Mouse (Mus musculus): ENCODE measurements around the gene Prdx3. TPM values are rescaled to one million over a fixed set of nuclear protein-coding genes. Genes with fewer than 3 reads are reported as not detected.
A peak's percentile ranks its signal among the peaks of the same experiment; 100 is the strongest.
"Not testable (repeated sequence)": the region's sequence is repeated elsewhere in the genome, so short reads cannot be mapped to it uniquely, and the experiment has no call there.

The Prdx3 gene
- polyA plus RNA-seq, 1 experiment from 2014 or later: 176 TPM

GRCm38 (mm10) chr19:60891123-60891470 is 16.7 kb upstream of the Prdx3 start:
- no peak for ATAC-seq (ENCODE audit: insufficient number of reproducible peaks, low FRiP score)

GRCm38 (mm10) chr19:60890391-60891122 is 16.2 kb upstream of the Prdx3 start:
- WGBS: under 1% methylated on average over 40 of the region's 41 CpGs
- Histone ChIP-seq H3K36me3 (no peaks in the 10 kb centered on the region), H3K27ac (ENCODE audit: poor library complexity, severe bottlenecking) (peak overlapping the region; percentile 96), H3K4me1 (replicated peaks) (peaks cover 19% of the 10 kb centered on the region), H3K4me3 (peak overlapping the region; percentile 92), H3K4me2 (peak overlapping the region; percentile 80), H3K27me3 (replicated peaks) (no peaks in the 10 kb centered on the region), H3K9ac (peak overlapping the region; percentile 75), H3K9me3 (replicated peaks) (no peaks in the 10 kb centered on the region)
- peak; percentile 23 for ATAC-seq (ENCODE audit: insufficient number of reproducible peaks, low FRiP score)

More at GRCm38 (mm10) chr19:60891123-60891470, 16.7 kb upstream of the Prdx3 start:
- Histone ChIP-seq H3K36me3 (no peaks in the 10 kb centered on the region), H3K27me3 (replicated peaks) (no peaks in the 10 kb centered on the region), H3K4me3 (peak overlapping the region; percentile 92), H3K4me2 (peak overlapping the region; percentile 80), H3K9ac (peak overlapping the region; percentile 75), H3K9me3 (replicated peaks) (no peaks in the 10 kb centered on the region), H3K4me1 (replicated peaks) (peaks cover 22% of the 10 kb centered on the region), H3K27ac (ENCODE audit: poor library complexity, severe bottlenecking) (peak overlapping the region; percentile 96; the same call in 1 of the 2 replicates)
- 9% methylated on average over 4 of the region's 5 CpGs for WGBS

DNA sequence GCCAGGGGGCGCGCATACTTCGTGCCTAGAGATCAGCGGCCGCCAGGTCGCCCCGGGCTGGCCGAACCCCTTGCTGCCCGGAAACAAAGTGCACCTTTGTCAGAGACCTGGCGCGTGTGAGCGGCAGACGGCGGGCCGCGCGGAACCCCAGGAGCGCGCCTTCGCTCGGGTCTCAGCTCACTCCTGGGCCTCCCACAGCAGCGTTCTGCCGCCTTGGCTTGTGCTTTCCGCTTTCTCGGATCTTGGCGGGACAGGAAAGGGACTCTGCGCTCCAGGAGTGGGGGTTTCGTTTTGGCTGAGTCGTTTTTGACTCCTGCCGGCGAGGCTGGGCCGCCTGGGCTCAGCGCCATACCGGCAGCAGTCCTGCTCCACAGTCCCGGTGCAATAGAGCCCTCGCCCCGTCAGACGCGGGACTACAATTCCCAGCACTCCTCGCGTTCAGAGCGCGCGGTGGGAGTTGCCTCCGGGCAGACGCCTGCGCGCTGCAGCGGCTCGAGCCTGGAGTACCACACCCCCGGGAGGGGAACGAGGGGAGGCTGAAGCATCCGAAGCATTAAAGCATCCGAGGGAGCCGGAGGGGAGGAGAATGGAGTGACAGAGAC is 15.5 kb upstream of the Prdx3 start, which contains the start of gene Grk5:
Gene Grk5 (plus strand): TSS at position 36 of the 602 bp plus-strand sequence.
- Histone ChIP-seq H3K27ac (ENCODE audit: poor library complexity, severe bottlenecking) (peak within 1 kb of the TSS; percentile 96), H3K36me3 (no peaks in the 10 kb centered on the region), H3K4me2 (peak within 1 kb of the TSS; percentile 80), H3K9ac (peak within 1 kb of the TSS; percentile 87), H3K4me1 (replicated peaks) (peaks cover 14% of the 10 kb centered on the region), H3K4me3 (peak within 1 kb of the TSS; percentile 92), H3K27me3 (replicated peaks) (no peaks in the 10 kb centered on the region), H3K9me3 (replicated peaks) (no peaks in the 10 kb centered on the region)
- WGBS: under 1% methylated on average over 55 of the region's 55 CpGs
- ATAC-seq (ENCODE audit: insufficient number of reproducible peaks, low FRiP score): peak; percentile 98

DNA sequence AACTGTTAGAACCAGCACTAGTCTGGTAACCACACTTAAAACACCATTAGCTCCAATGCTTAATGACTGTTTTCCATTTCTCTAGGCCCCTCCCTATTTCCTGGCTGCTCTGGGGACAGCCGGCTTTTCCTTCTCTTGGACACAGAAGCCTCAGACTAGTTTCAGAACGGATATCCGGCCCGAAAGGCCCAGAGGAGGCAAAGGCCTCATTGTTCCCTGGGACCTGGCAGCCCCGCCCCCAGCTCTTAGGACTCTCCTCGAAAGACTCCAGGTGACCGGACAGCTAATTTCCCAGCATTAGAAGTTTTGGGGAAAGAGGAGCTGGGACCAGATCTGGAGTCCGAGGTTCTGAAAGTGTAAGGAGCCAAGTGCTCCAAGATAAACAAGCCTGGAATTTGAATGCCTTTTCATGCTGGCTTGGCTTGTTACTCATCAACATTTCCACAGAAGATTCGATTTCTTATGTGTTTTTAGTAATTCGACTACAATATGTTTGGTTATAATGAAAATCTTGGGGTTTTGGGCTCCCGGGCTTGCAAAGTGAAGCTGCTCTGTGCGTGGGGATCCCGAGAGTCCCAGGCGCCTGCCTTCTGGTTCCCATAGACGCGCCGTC is 14.9 kb upstream of the Prdx3 start:
- Histone ChIP-seq H3K4me1 (replicated peaks) (peaks cover 14% of the 10 kb centered on the region), H3K9ac (peak overlapping the region; percentile 87), H3K27ac (ENCODE audit: poor library complexity, severe bottlenecking) (peak overlapping the region; percentile 96), H3K36me3 (no peaks in the 10 kb centered on the region), H3K9me3 (replicated peaks) (no peaks in the 10 kb centered on the region), H3K27me3 (replicated peaks) (no peaks in the 10 kb centered on the region), H3K4me2 (peak overlapping the region; percentile 80), H3K4me3 (peak overlapping the region; percentile 92)
- peak; percentile 56 for ATAC-seq (ENCODE audit: insufficient number of reproducible peaks, low FRiP score)
- 9% methylated on average over 17 of the region's 17 CpGs for WGBS

DNA sequence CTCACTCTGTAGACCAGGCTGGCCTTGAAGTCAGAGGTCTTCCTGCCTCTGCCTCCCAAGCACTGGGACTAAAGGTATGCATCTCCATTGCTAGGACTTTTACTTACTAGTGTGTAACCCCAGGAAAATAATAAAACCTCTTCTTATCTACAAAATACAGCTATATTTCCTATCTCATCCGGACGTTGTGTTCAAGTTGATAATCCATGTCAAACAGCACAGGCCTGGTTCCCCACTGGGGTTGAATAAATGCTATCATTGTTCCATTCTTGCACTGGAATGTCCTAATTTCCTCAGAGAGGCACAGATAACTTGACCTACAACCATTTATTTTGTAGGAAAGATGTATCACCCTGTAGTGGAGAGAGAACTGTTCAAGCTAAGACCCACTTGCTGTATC is 13.3 kb upstream of the Prdx3 start:
- no peak overlapping the region for H3K4me3 ChIP-seq
- peak overlapping the region; percentile 8; the same call in 1 of the 2 replicates for H3K27ac ChIP-seq (ENCODE audit: poor library complexity, severe bottlenecking)
- WGBS: 46% methylated on average over 2 of the region's 2 CpGs
- no peak overlapping the region for H3K4me2 ChIP-seq
- H3K9me3 ChIP-seq (replicated peaks): no peaks in the 10 kb centered on the region
- ATAC-seq (ENCODE audit: insufficient number of reproducible peaks, low FRiP score): no peak
- no peak overlapping the region for H3K9ac ChIP-seq
- H3K4me1 ChIP-seq (replicated peaks): peaks cover 14% of the 10 kb centered on the region
- no peaks in the 10 kb centered on the region for H3K36me3 ChIP-seq
- H3K27me3 ChIP-seq (replicated peaks): no peaks in the 10 kb centered on the region

DNA sequence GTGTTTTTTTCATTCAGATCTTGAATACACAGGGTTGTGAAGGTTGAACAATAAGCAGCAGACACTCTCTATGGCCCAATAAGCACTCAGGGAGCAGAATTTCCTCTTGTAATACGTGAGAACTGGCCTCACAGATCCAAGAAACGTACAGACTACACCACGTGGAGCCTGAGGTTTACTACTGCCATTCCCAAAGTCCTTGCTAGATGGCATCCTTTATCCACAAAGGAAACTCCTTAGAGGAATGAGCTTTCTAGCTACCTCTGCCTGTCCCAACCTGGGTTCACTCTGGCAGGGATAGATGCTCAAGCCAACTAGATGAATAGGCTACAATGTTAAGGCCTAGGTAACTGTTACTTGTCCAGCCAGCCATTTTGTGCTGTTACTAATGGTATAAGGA is 8.8 kb upstream of the Prdx3 start:
- no peak for ATAC-seq (ENCODE audit: insufficient number of reproducible peaks, low FRiP score)
- no peaks in the 10 kb centered on the region for H3K9me3 ChIP-seq (replicated peaks)

GRCm38 (mm10) chr19:60873501-60873900 is 855 bp downstream of the Prdx3 start:
- peak overlapping the region; percentile 68 for H3K4me3 ChIP-seq
- H3K27ac ChIP-seq (ENCODE audit: poor library complexity, severe bottlenecking): peak overlapping the region; percentile 84
- no peaks in the 10 kb centered on the region for H3K9me3 ChIP-seq (replicated peaks)
- peaks cover 16% of the 10 kb centered on the region for H3K4me1 ChIP-seq (replicated peaks)
- H3K27me3 ChIP-seq (replicated peaks): no peaks in the 10 kb centered on the region
- H3K9ac ChIP-seq: peak overlapping the region; percentile 72
- peak overlapping the region; percentile 77 for H3K4me2 ChIP-seq
- H3K36me3 ChIP-seq: peaks cover 31% of the 10 kb centered on the region
- ATAC-seq (ENCODE audit: insufficient number of reproducible peaks, low FRiP score): 0 out of 2 replicates have a peak, but pooled peaks have one; percentile 7
- 15% methylated on average over 4 of the region's 4 CpGs for WGBS

More for the DNA sequence above, 8.8 kb upstream of the Prdx3 start:
- Histone ChIP-seq H3K4me3 (no peak overlapping the region), H3K4me2 (no peak overlapping the region), H3K27me3 (replicated peaks) (no peaks in the 10 kb centered on the region), H3K9ac (no peak overlapping the region), H3K4me1 (replicated peaks) (no peaks in the 10 kb centered on the region), H3K27ac (ENCODE audit: poor library complexity, severe bottlenecking) (no peak overlapping the region), H3K36me3 (no peaks in the 10 kb centered on the region)
- 4% methylated on average over 3 of the region's 3 CpGs for WGBS

DNA sequence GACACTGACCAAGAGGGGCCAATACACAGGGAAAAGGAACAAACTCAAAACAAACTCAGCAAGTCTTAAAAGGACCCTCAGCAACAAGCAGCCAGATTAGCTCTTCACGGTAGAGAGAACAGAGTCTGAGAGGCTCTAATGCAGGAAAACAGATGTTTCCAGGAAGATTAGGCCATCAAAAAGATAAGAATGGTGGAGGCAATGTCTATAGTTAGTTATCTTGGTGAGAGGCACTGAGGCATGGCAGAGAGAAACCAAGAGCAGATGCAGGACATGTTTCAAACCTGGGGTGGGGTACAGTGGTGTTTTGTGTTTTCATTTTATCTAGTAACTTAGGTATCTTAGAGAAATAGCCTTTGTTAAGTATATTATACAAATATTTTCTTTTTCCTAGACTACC is 2.1 kb downstream of the Prdx3 start:
- H3K4me2 ChIP-seq: peak overlapping the region; percentile 77
- peak; percentile 48; the same call in 1 of the 2 replicates for ATAC-seq (ENCODE audit: insufficient number of reproducible peaks, low FRiP score)
- peaks cover 41% of the 10 kb centered on the region for H3K36me3 ChIP-seq
- H3K9ac ChIP-seq: no peak overlapping the region
- H3K27ac ChIP-seq (ENCODE audit: poor library complexity, severe bottlenecking): peak overlapping the region; percentile 44; the same call in 1 of the 2 replicates
- H3K4me3 ChIP-seq: 0 out of 2 replicates have a peak overlapping the region, but pooled peaks have one; percentile 9
- H3K27me3 ChIP-seq (replicated peaks): no peaks in the 10 kb centered on the region
- H3K4me1 ChIP-seq (replicated peaks): peaks cover 16% of the 10 kb centered on the region
- 9% methylated on average over 1 of the region's 1 CpGs for WGBS
- H3K9me3 ChIP-seq (replicated peaks): no peaks in the 10 kb centered on the region

- H3K36me3 ChIP-seq: peaks cover 50% of the 10 kb centered on the region
- no peak overlapping the region for H3K9ac ChIP-seq
- H3K27ac ChIP-seq (ENCODE audit: poor library complexity, severe bottlenecking): no peak overlapping the region
- peak overlapping the region; percentile 38; the same call in 1 of the 2 replicates for H3K4me2 ChIP-seq
- H3K9me3 ChIP-seq (replicated peaks): no peaks in the 10 kb centered on the region
- H3K27me3 ChIP-seq (replicated peaks): no peaks in the 10 kb centered on the region
- no peak for ATAC-seq (ENCODE audit: insufficient number of reproducible peaks, low FRiP score)
- H3K4me1 ChIP-seq (replicated peaks): peaks cover 16% of the 10 kb centered on the region
- WGBS: 86% methylated on average over 5 of the region's 5 CpGs
- H3K4me3 ChIP-seq: peak overlapping the region; percentile 9; the same call in 1 of the 2 replicates
Observed at GRCm38 (mm10) chr19:60871366-60871765, 3.0 kb downstream of the Prdx3 start.

DNA sequence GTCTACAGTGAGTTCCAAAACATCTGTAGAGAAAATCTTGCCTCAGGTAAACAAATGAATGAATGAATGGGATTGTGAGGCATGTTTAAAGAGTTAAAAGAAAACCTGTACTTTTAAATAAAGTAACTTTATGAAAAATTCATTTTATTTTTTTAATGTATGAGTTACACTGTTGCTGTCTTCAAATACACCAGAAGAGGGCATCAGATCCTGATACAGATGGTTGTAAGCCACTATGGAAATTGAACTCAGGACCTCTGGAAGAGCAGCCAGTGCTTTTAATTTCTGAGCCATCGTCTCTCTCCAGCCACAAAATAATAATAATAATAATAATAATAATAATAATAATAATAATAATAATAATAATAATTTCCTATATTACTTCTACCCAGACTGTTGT is 3.9 kb downstream of the Prdx3 start:
- ATAC-seq (ENCODE audit: insufficient number of reproducible peaks, low FRiP score): no peak
- H3K9ac ChIP-seq: no peak overlapping the region
- H3K27ac ChIP-seq (ENCODE audit: poor library complexity, severe bottlenecking): no peak overlapping the region
- peaks cover 53% of the 10 kb centered on the region for H3K36me3 ChIP-seq
- H3K4me2 ChIP-seq: no peak overlapping the region
- H3K4me3 ChIP-seq: no peak overlapping the region
- 86% methylated on average over 1 of the region's 1 CpGs for WGBS
- peaks cover 16% of the 10 kb centered on the region for H3K4me1 ChIP-seq (replicated peaks)
- H3K27me3 ChIP-seq (replicated peaks): no peaks in the 10 kb centered on the region
- no peaks in the 10 kb centered on the region for H3K9me3 ChIP-seq (replicated peaks)

DNA sequence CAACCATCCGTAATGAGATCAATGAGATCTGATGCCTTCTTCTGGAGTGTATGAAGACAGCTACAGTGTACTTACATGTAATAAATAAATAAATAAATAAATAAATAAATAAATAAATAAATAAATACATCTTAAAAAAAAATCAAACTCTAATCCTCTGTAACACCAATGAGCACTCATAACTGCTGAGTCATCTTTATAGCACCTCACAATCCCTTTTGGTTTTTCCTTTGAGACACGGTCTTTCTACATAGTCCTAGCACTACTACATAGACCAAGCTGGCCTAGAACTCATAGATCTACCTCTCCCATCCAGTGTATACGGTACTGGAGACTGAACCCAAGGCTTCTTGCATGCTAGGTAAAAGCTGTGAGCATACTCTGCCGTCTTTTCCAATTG is 8.2 kb downstream of the Prdx3 start:
- not testable (repeated sequence) for H3K27ac ChIP-seq (ENCODE audit: poor library complexity, severe bottlenecking); H3K27me3 ChIP-seq (replicated peaks); H3K4me2 ChIP-seq; H3K9me3 ChIP-seq (replicated peaks); H3K4me3 ChIP-seq; H3K4me1 ChIP-seq (replicated peaks); H3K9ac ChIP-seq; ATAC-seq (ENCODE audit: insufficient number of reproducible peaks, low FRiP score)
- H3K36me3 ChIP-seq: peaks cover 60% of the 10 kb centered on the region
- 96% methylated on average over 4 of the region's 4 CpGs for WGBS
